Mouse (Mus musculus): Measurements from ENCODE around the gene Samd4b. TPM values are rescaled to one million over a fixed set of nuclear protein-coding genes. Genes with fewer than 3 reads are reported as not detected.

Samd4b gene
- polyA plus RNA-seq, 1 experiment, result 11.4 TPM

GRCm38 (mm10) chr7:28595751-28596435 lies 2.1 kb downstream of the Samd4b start:
- Histone ChIP-seq H3K27me3 (ENCODE audit: control insufficient read depth) (no peaks in the 10 kb centered on the region), H3K9me3 (ENCODE audit: control insufficient read depth, low read length) (no peaks in the 10 kb centered on the region), H3K36me3 (ENCODE audit: control insufficient read depth) (peaks cover 56% of the 10 kb centered on the region), H3K4me1 (ENCODE audit: control insufficient read depth) (peaks cover 78% of the 10 kb centered on the region), H3K4me3 (replicated peaks) (peak overlapping the region; percentile 91)
- TF ChIP-seq GATA1 (IDR thresholded peaks at IDR 0.05; ENCODE audit: low read length) (no peak), TAL1 (IDR thresholded peaks at IDR 0.05; ENCODE audit: low read length) (no peak)

- Histone ChIP-seq H3K36me3 (ENCODE audit: control insufficient read depth) (peaks cover 77% of the 10 kb centered on the region), H3K27me3 (ENCODE audit: control insufficient read depth) (no peaks in the 10 kb centered on the region), H3K4me1 (ENCODE audit: control insufficient read depth) (peaks cover 89% of the 10 kb centered on the region), H3K9me3 (ENCODE audit: control insufficient read depth, low read length) (no peaks in the 10 kb centered on the region), H3K4me3 (replicated peaks) (no peak overlapping the region)
- TF ChIP-seq GATA1 (IDR thresholded peaks at IDR 0.05; ENCODE audit: low read length) (no peak), TAL1 (IDR thresholded peaks at IDR 0.05; ENCODE audit: low read length) (no peak)
These were observed 4.5 kb downstream of the Samd4b start for GRCm38 (mm10) chr7:28593206-28594111.

GRCm38 (mm10) chr7:28591862-28592261 lies 6.1 kb downstream of the Samd4b start:
- H3K27me3 ChIP-seq (ENCODE audit: control insufficient read depth), result no peaks in the 10 kb centered on the region
- H3K4me3 ChIP-seq (replicated peaks), result no peak overlapping the region
- H3K9me3 ChIP-seq (ENCODE audit: control insufficient read depth, low read length), result no peaks in the 10 kb centered on the region
- TF ChIP-seq TAL1 (IDR thresholded peaks at IDR 0.05; ENCODE audit: low read length), result no peak
- no peak for TF ChIP-seq GATA1 (IDR thresholded peaks at IDR 0.05; ENCODE audit: low read length)
- H3K36me3 ChIP-seq (ENCODE audit: control insufficient read depth), result peaks cover 91% of the 10 kb centered on the region
- H3K4me1 ChIP-seq (ENCODE audit: control insufficient read depth), result peaks cover 96% of the 10 kb centered on the region

- TF ChIP-seq TAL1 (IDR thresholded peaks at IDR 0.05; ENCODE audit: low read length), result no peak
- TF ChIP-seq GATA1 (IDR thresholded peaks at IDR 0.05; ENCODE audit: low read length), result no peak
- H3K4me3 ChIP-seq (replicated peaks), result no peak overlapping the region
- no peaks in the 10 kb centered on the region for H3K9me3 ChIP-seq (ENCODE audit: control insufficient read depth, low read length)
- peaks cover 95% of the 10 kb centered on the region for H3K4me1 ChIP-seq (ENCODE audit: control insufficient read depth)
- no peaks in the 10 kb centered on the region for H3K27me3 ChIP-seq (ENCODE audit: control insufficient read depth)
- H3K36me3 ChIP-seq (ENCODE audit: control insufficient read depth), result peaks cover 80% of the 10 kb centered on the region
These were observed 10.3 kb downstream of the Samd4b start for GRCm38 (mm10) chr7:28587644-28588043.

GRCm38 (mm10) chr7:28586663-28587411 lies 11.1 kb downstream of the Samd4b start:
- Histone ChIP-seq H3K36me3 (ENCODE audit: control insufficient read depth) (peaks cover 77% of the 10 kb centered on the region), H3K27me3 (ENCODE audit: control insufficient read depth) (no peaks in the 10 kb centered on the region), H3K4me3 (replicated peaks) (no peak overlapping the region), H3K4me1 (ENCODE audit: control insufficient read depth) (peaks cover 95% of the 10 kb centered on the region), H3K9me3 (ENCODE audit: control insufficient read depth, low read length) (no peaks in the 10 kb centered on the region)
- TF ChIP-seq GATA1 (IDR thresholded peaks at IDR 0.05; ENCODE audit: low read length) (no peak), TAL1 (IDR thresholded peaks at IDR 0.05; ENCODE audit: low read length) (no peak)

- Histone ChIP-seq H3K9me3 (ENCODE audit: control insufficient read depth, low read length) (peaks cover 3% of the 10 kb centered on the region), H3K4me3 (replicated peaks) (peak overlapping the region; percentile 49), H3K4me1 (ENCODE audit: control insufficient read depth) (peaks cover 95% of the 10 kb centered on the region), H3K27me3 (ENCODE audit: control insufficient read depth) (no peaks in the 10 kb centered on the region), H3K36me3 (ENCODE audit: control insufficient read depth) (peaks cover 78% of the 10 kb centered on the region)
- TF ChIP-seq GATA1 (IDR thresholded peaks at IDR 0.05; ENCODE audit: low read length) (no peak), TAL1 (IDR thresholded peaks at IDR 0.05; ENCODE audit: low read length) (no peak)
These were observed 12.9 kb downstream of the Samd4b start for GRCm38 (mm10) chr7:28585001-28585400.

GRCm38 (mm10) chr7:28584468-28584867 lies 13.5 kb downstream of the Samd4b start:
- Histone ChIP-seq H3K27me3 (ENCODE audit: control insufficient read depth) (no peaks in the 10 kb centered on the region), H3K4me3 (replicated peaks) (peak overlapping the region; percentile 49), H3K4me1 (ENCODE audit: control insufficient read depth) (peaks cover 97% of the 10 kb centered on the region), H3K36me3 (ENCODE audit: control insufficient read depth) (peaks cover 78% of the 10 kb centered on the region), H3K9me3 (ENCODE audit: control insufficient read depth, low read length) (peaks cover 3% of the 10 kb centered on the region)
- TF ChIP-seq TAL1 (IDR thresholded peaks at IDR 0.05; ENCODE audit: low read length) (no peak), GATA1 (IDR thresholded peaks at IDR 0.05; ENCODE audit: low read length) (no peak)

- peaks cover 79% of the 10 kb centered on the region for H3K36me3 ChIP-seq (ENCODE audit: control insufficient read depth)
- peak overlapping the region; percentile 49 for H3K4me3 ChIP-seq (replicated peaks)
- H3K4me1 ChIP-seq (ENCODE audit: control insufficient read depth), result peaks cover 98% of the 10 kb centered on the region
- H3K27me3 ChIP-seq (ENCODE audit: control insufficient read depth), result no peaks in the 10 kb centered on the region
- peaks cover 3% of the 10 kb centered on the region for H3K9me3 ChIP-seq (ENCODE audit: control insufficient read depth, low read length)
- TF ChIP-seq GATA1 (IDR thresholded peaks at IDR 0.05; ENCODE audit: low read length) (0 out of 2 replicates have a peak, but pooled peaks have one; percentile 12), TAL1 (IDR thresholded peaks at IDR 0.05; ENCODE audit: low read length) (no peak)
These were observed 14.2 kb downstream of the Samd4b start for GRCm38 (mm10) chr7:28583570-28584344.
